Mouse (Mus musculus) urinary bladder, postnatal 36 days (tissue): ENCODE data around the gene Samd11.
A peak's percentile ranks its signal among the peaks of the same experiment; 100 is the strongest.

Source experiments
- DNase-seq, 2 experiments: peaks; one replicate each; pipeline ENCODE4 v3.0.0; 2022; ENCODE audit warnings: low spot score in 2 of 2, mixed read lengths in 1 of 2

Gene Samd11

GRCm38 (mm10) chr4:156213134-156213533 is 42.3 kb downstream of the Samd11 start:
- DNase-seq: no peak

- no peak for DNase-seq
Measured at GRCm38 (mm10) chr4:156209963-156210635, 45.4 kb downstream of the Samd11 start.

- DNase-seq: no peak
Measured at GRCm38 (mm10) chr4:156208872-156209271, 46.6 kb downstream of the Samd11 start.

GRCm38 (mm10) chr4:156203413-156204131 is 51.9 kb downstream of the Samd11 start:
- DNase-seq: no peak

- peak in 1 of 2 experiments; percentile 66 for DNase-seq
Measured at GRCm38 (mm10) chr4:156203001-156203412, 52.5 kb downstream of the Samd11 start, which contains the start of gene AW011738. AW011738 (plus strand) TSS chr4:156203304.

GRCm38 (mm10) chr4:156202462-156202893 is 53.0 kb downstream of the Samd11 start:
- no peak for DNase-seq

- no peak for DNase-seq
Measured at GRCm38 (mm10) chr4:156200623-156201475, 54.6 kb downstream of the Samd11 start, which contains the start of gene Isg15. Isg15 (minus strand) TSS chr4:156200818.

- DNase-seq: peak; percentile 78 to 92
Measured at GRCm38 (mm10) chr4:156197829-156198205, 57.6 kb downstream of the Samd11 start.

- peak; percentile 46 to 64 for DNase-seq
Measured at GRCm38 (mm10) chr4:156197131-156197828, 58.2 kb downstream of the Samd11 start, which contains the start of gene Agrn. Agrn (minus strand) TSS chr4:156197488.
